Mouse (Mus musculus) hindbrain, embryonic 12.5 days (tissue): ENCODE measurements around the gene Rgs6. TPM values are rescaled to one million over a fixed set of nuclear protein-coding genes. Genes with fewer than 3 reads are reported as not detected.

Experiments used
- ATAC-seq: fragments of 200-750 bp; cut with Nextera tagmentation; 2 replicates; pipeline ENCODE4 v1.8.0; 2017; ENCODE audit warnings: moderate TSS enrichment; ENCODE audit not compliant: low FRiP score
- H3K27ac ChIP-seq: fragments of 300-500 bp; sonication (generic); 2 replicates; pipeline ENCODE4 v1.5.1; 2016; ENCODE audit warnings: mild to moderate bottlenecking
- H3K27me3 ChIP-seq: fragments of 300-500 bp; sonication (generic); 2 replicates; pipeline ENCODE4 v1.6.1; 2016; ENCODE audit warnings: mild to moderate bottlenecking
- H3K36me3 ChIP-seq: fragments of 300-500 bp; sonication (generic); 2 replicates; pipeline ENCODE4 v1.6.1; 2016; ENCODE audit warnings: mild to moderate bottlenecking
- H3K4me1 ChIP-seq: fragments of 300-500 bp; sonication (generic); 2 replicates; pipeline ENCODE4 v1.6.1; 2016
- H3K4me2 ChIP-seq: fragments of 300-500 bp; sonication (generic); replicated peaks from 2 replicates; pipeline ENCODE4 v1.6.1; 2016; ENCODE audit warnings: mild to moderate bottlenecking
- H3K4me3 ChIP-seq: fragments of 300-500 bp; sonication (generic); 2 replicates; pipeline ENCODE4 v1.5.1; 2016; ENCODE audit warnings: mild to moderate bottlenecking
- H3K9ac ChIP-seq: fragments of 300-500 bp; sonication (generic); 2 replicates; pipeline ENCODE4 v1.6.1; 2016; ENCODE audit warnings: mild to moderate bottlenecking, moderate library complexity
- H3K9me3 ChIP-seq: fragments of 300-500 bp; sonication (generic); replicated peaks from 2 replicates; pipeline ENCODE4 v1.6.1; 2016; ENCODE audit warnings: mild to moderate bottlenecking
- WGBS: fragments of 180-500 bp; shearing (Covaris S2); methylation state at CpG from one replicate; pipeline ENCODE4 v1.1.7; 2016; 5-methylcytosine and 5-hydroxymethylcytosine counted together
- polyA plus RNA-seq: library from polyadenylated mRNA; unstranded; fragments of >200 nt; fragmentation: Nextera tagmentation; extraction: Ambion mirVana; gene quantifications from 2 replicates; pipeline ENCODE4 v1.2.1, GENCODE M21; 2016

The Rgs6 gene
- polyA plus RNA-seq, 1 experiment from 2014 or later: 2.4 TPM

DNA sequence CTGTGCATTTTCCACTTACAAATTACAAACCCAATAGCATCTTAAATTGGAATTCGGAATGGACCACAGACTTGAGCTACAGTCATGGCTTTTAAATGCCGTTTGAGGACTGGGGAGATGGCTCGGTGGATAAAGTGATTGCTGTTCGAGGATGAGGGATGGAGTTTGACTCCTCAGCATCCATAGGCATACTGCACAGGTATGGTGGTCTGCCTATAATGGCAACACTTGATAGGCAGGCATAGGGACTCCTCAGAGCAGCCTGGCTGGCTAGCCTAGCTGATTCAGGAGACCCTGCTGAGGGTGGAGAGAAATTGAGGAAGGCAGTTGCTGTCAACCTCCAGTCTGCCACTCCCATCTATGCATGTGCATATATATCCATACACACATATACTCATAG, 188.6 kb downstream of the Rgs6 start:
- H3K4me2 ChIP-seq: no peak overlapping the region
- ATAC-seq: no peak
- H3K27ac ChIP-seq: no peak overlapping the region
- no peak overlapping the region for H3K9ac ChIP-seq
- WGBS: 88% methylated on average over 4 of the region's 4 CpGs
- no peaks in the 10 kb centered on the region for H3K9me3 ChIP-seq
- H3K4me3 ChIP-seq: no peak overlapping the region
- H3K36me3 ChIP-seq: no peaks in the 10 kb centered on the region
- no peaks in the 10 kb centered on the region for H3K4me1 ChIP-seq
- H3K27me3 ChIP-seq: no peaks in the 10 kb centered on the region

DNA sequence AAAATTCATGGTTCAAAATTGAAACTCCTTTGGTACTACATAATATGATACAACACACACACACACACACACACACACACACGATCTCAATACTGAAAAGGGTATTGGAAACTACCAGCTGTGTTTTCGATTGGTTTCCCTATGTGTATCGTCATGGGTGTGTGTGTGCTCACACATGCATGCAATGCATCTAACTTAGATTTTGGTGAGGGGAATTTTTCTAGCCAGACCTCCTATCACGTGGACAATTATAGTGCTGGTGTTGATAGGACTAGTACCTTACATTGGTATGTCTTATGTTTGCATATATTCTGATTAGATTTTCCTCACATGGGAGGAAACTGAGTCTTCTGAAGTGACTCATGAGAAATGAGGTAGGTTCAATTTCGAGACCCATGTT, 192.8 kb downstream of the Rgs6 start:
- H3K9me3 ChIP-seq: no peaks in the 10 kb centered on the region
- no peak overlapping the region for H3K4me2 ChIP-seq
- H3K9ac ChIP-seq: no peak overlapping the region
- H3K4me3 ChIP-seq: no peak overlapping the region
- WGBS: 91% methylated on average over 5 of the region's 5 CpGs
- H3K27me3 ChIP-seq: no peaks in the 10 kb centered on the region
- no peak overlapping the region for H3K27ac ChIP-seq
- no peak for ATAC-seq
- H3K36me3 ChIP-seq: no peaks in the 10 kb centered on the region
- no peaks in the 10 kb centered on the region for H3K4me1 ChIP-seq

DNA sequence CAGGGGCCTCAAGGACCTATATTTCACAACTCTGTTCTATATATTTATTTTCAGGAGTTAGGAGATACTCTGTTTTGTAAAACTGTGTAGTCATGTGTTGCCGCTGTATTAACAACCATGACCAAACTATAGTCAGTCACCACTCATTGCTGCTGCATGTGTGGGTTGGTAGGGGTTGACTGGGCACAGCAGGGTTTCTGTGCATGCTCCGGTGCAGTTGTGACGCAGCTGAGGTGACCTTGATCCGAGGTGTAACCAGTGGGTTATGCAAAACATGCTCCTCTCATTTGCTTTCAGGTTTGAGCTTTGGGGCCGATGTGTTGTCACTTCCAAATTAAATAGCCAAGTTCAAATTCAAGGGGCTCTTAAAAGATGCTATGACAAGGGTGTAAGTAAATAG, 193.3 kb downstream of the Rgs6 start:
- 67% methylated on average over 5 of the region's 5 CpGs for WGBS
- no peaks in the 10 kb centered on the region for H3K36me3 ChIP-seq

DNA sequence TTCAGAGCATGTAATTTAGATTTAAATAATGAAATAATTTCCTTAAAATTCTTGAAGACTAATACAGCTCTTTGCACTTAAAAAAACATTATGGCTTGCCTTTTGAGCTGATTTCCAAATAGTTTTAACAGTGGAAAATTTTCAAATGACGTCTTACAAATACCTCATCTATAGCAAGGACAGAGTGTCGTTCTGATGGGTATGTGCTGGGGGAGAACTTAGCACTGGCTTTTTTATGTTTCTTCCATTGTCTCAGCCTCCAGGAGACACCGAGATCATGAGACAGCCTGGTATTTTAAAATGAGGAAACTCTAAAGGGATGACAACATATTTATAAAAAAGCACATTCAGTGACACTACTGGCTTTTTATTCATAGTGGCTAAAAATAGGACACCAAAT, 204.0 kb downstream of the Rgs6 start:
- Histone ChIP-seq H3K4me3 (no peak overlapping the region), H3K27me3 (no peaks in the 10 kb centered on the region), H3K27ac (no peak overlapping the region), H3K36me3 (no peaks in the 10 kb centered on the region), H3K4me2 (no peak overlapping the region), H3K9me3 (no peaks in the 10 kb centered on the region), H3K9ac (no peak overlapping the region), H3K4me1 (no peaks in the 10 kb centered on the region)
- 96% methylated on average over 3 of the region's 3 CpGs for WGBS
- no peak for ATAC-seq

More for the DNA sequence above, 193.3 kb downstream of the Rgs6 start:
- no peak overlapping the region for H3K9ac ChIP-seq
- H3K27ac ChIP-seq: no peak overlapping the region
- no peaks in the 10 kb centered on the region for H3K27me3 ChIP-seq
- no peak for ATAC-seq
- no peak overlapping the region for H3K4me3 ChIP-seq
- no peak overlapping the region for H3K4me2 ChIP-seq
- H3K9me3 ChIP-seq: no peaks in the 10 kb centered on the region
- no peaks in the 10 kb centered on the region for H3K4me1 ChIP-seq

DNA sequence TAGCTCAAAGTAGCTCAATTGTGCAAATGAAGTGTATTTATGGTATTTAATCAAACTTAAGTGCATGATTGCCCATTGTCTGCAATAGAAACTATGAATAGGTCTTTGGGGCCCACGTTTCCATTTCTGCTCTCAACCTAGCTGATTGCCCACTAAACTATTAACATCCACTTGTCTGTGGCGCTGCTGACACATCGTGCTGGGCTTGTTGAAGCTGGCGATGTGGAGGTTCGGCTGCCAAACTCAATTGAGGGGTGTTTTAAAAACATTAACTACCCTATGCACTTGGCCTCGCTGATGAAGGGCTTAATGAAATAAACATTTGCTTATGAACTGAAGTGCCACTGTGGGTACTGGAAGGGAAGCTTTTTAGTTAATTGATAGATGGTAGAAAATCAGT, 211.8 kb downstream of the Rgs6 start:
- 85% methylated on average over 6 of the region's 6 CpGs for WGBS

DNA sequence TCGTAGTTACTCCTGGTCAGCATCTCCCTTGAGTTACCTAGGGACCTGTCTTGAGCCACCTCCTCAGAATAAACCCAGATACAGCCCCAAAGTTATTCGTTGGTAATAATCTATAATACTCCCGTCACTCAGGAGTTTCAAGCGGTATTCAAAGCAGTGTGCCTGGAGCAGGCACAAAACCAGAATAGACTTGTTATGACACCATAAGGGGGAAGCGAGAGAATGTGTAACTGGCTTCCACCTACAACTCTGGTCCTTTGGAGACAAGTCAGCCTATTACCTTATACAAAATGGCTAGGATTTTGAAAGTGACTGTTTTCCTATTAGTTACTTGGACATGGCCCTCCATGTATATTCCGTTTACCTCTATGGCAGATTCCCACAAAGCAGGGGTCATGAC, 213.6 kb downstream of the Rgs6 start:
- H3K4me2 ChIP-seq: no peak overlapping the region
- H3K27me3 ChIP-seq: no peaks in the 10 kb centered on the region
- H3K36me3 ChIP-seq: no peaks in the 10 kb centered on the region
- H3K4me3 ChIP-seq: no peak overlapping the region
- 86% methylated on average over 6 of the region's 6 CpGs for WGBS
- no peaks in the 10 kb centered on the region for H3K9me3 ChIP-seq
- no peaks in the 10 kb centered on the region for H3K4me1 ChIP-seq
- ATAC-seq: no peak
- no peak overlapping the region for H3K9ac ChIP-seq
- H3K27ac ChIP-seq: no peak overlapping the region

More for the DNA sequence above, 211.8 kb downstream of the Rgs6 start:
- H3K4me2 ChIP-seq: no peak overlapping the region
- no peak overlapping the region for H3K4me3 ChIP-seq
- no peak for ATAC-seq
- H3K36me3 ChIP-seq: no peaks in the 10 kb centered on the region
- H3K27ac ChIP-seq: no peak overlapping the region
- H3K27me3 ChIP-seq: no peaks in the 10 kb centered on the region
- H3K4me1 ChIP-seq: no peaks in the 10 kb centered on the region
- no peak overlapping the region for H3K9ac ChIP-seq
- H3K9me3 ChIP-seq: no peaks in the 10 kb centered on the region

DNA sequence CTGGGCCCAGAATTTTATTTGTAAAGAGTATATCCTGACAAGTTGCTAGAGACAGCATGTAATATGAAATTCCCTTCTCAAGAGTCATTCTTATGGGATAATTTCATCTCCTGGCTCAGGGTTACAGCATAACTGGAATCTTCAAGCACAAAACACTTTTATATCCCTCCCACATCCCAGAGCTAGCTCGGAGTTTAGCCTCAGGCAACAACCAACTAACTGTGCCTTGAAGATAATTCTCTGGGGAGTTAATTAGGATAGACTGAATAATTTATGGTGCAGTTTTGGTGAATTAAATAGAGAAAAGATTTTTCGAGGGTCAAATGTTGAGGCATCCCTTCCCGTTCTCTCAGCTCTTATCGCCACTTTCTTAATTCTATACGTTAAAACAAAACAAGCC, 214.6 kb downstream of the Rgs6 start:
- Histone ChIP-seq H3K27ac (no peak overlapping the region), H3K4me2 (no peak overlapping the region), H3K9ac (no peak overlapping the region), H3K9me3 (no peaks in the 10 kb centered on the region), H3K4me3 (no peak overlapping the region), H3K4me1 (no peaks in the 10 kb centered on the region), H3K27me3 (no peaks in the 10 kb centered on the region), H3K36me3 (no peaks in the 10 kb centered on the region)
- 79% methylated on average over 5 of the region's 5 CpGs for WGBS
- no peak for ATAC-seq

DNA sequence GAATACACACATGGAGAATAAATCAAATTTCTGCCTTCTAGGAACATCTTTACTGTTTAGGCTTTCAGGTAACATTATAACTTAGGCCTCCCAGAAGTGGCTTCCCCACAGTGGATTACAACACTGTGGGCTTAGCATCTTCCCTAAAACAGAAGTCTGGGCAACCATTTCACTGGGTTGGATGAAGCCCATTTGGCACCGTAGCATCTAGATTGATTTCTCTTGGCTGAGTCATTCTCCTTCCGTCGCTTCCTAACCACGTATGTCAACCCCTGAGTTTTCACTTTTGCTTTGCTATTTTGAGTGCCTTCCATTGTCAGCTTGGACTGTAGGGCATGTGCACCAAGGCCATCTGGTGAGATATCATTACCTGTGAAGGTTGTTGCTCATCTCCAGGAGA, 217.1 kb downstream of the Rgs6 start:
- Histone ChIP-seq H3K4me2 (no peak overlapping the region), H3K4me3 (no peak overlapping the region), H3K9me3 (no peaks in the 10 kb centered on the region), H3K27ac (no peak overlapping the region), H3K36me3 (no peaks in the 10 kb centered on the region), H3K9ac (no peak overlapping the region), H3K4me1 (no peaks in the 10 kb centered on the region), H3K27me3 (no peaks in the 10 kb centered on the region)
- no peak for ATAC-seq
- WGBS: 97% methylated on average over 4 of the region's 4 CpGs

DNA sequence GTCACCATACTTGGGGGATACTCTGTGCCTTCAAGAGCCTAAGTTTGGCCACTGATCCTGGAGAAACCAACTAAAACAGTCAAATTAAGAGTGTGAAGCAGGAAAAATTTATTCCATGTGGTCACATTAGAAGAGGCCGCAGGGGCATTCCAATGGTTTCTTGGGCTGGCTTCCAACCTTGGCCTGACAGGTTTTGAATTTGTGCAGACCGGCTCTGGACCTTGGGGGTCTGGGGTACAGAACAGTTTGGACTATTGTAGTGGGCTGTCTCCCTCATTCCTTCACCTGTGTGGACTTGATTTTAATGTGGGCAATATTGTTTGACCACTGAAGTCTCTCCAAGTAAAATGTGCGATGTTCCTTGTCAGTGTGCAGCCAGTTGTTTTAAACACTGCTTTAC, 222.5 kb downstream of the Rgs6 start:
- Histone ChIP-seq H3K4me3 (no peak overlapping the region), H3K36me3 (no peaks in the 10 kb centered on the region), H3K9me3 (no peaks in the 10 kb centered on the region), H3K4me1 (no peaks in the 10 kb centered on the region), H3K27ac (no peak overlapping the region), H3K9ac (no peak overlapping the region), H3K4me2 (no peak overlapping the region), H3K27me3 (no peaks in the 10 kb centered on the region)
- 95% methylated on average over 3 of the region's 3 CpGs for WGBS
- ATAC-seq: no peak

DNA sequence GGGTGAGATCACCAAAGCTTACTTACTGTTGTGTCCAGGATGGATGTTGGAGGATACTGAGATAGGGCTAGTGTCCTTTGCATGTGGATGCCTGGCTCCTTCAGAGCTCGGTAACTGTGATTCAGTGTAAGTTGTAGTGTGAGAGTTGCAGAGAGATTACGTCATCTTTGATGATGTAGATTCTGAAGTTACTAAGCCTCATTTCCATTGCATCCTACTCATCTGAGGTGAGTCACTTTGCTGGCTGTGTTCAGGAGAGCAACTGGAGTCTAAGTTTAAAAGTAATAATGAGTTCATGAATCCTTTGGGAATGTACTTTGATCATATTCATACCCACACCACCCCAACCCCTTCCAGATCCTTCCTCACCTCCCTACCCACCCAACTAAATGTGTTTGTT, 227.9 kb downstream of the Rgs6 start:
- H3K4me2 ChIP-seq: no peak overlapping the region
- no peaks in the 10 kb centered on the region for H3K9me3 ChIP-seq
- WGBS: 86% methylated on average over 2 of the region's 2 CpGs
- H3K4me1 ChIP-seq: no peaks in the 10 kb centered on the region
- ATAC-seq: no peak
- no peaks in the 10 kb centered on the region for H3K36me3 ChIP-seq
- no peaks in the 10 kb centered on the region for H3K27me3 ChIP-seq
- H3K27ac ChIP-seq: no peak overlapping the region
- no peak overlapping the region for H3K9ac ChIP-seq
- H3K4me3 ChIP-seq: no peak overlapping the region

DNA sequence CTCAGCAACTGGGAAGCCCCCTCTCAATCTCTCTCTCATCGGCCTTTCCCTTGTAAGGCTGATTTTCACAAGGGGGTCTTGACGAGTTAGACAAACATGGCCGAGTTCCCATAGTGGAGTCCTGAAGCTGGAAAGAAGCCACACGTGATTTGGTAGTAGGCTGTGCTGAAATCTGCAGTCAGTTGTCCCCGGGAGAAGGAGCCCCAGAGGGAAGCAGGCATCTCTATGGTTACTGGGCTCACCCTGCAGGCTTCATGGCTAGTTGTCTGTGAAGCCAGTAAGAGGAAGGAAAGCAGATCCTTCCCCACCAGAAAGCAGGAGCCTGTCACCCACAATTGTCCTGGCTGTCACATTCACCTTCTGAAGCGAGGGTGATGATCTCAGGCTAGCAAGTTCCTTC, 231.2 kb downstream of the Rgs6 start:
- Histone ChIP-seq H3K9ac (no peak overlapping the region), H3K4me2 (no peak overlapping the region), H3K9me3 (no peaks in the 10 kb centered on the region), H3K4me1 (no peaks in the 10 kb centered on the region), H3K4me3 (no peak overlapping the region), H3K36me3 (no peaks in the 10 kb centered on the region), H3K27ac (no peak overlapping the region), H3K27me3 (no peaks in the 10 kb centered on the region)
- ATAC-seq: no peak
- 85% methylated on average over 6 of the region's 6 CpGs for WGBS

DNA sequence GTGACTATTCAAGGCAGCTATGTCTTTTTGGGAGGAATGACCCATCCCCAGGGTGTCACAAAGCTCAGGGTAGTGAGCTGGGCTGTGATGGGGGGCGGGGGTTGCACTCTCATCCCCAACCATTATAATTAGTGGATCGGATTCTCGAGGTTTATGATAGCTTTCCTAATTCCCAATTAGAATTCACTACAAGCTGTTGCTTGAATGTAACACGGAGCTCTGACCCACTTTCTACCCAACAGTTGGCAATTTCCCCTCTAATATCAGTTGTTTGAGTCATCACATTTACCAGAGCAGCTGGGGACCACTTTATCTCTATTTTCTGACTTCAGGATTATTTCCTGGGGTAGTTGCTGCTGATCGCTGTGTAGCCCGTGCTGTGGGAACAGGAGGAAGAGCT, 231.9 kb downstream of the Rgs6 start:
- H3K4me3 ChIP-seq: no peak overlapping the region

DNA sequence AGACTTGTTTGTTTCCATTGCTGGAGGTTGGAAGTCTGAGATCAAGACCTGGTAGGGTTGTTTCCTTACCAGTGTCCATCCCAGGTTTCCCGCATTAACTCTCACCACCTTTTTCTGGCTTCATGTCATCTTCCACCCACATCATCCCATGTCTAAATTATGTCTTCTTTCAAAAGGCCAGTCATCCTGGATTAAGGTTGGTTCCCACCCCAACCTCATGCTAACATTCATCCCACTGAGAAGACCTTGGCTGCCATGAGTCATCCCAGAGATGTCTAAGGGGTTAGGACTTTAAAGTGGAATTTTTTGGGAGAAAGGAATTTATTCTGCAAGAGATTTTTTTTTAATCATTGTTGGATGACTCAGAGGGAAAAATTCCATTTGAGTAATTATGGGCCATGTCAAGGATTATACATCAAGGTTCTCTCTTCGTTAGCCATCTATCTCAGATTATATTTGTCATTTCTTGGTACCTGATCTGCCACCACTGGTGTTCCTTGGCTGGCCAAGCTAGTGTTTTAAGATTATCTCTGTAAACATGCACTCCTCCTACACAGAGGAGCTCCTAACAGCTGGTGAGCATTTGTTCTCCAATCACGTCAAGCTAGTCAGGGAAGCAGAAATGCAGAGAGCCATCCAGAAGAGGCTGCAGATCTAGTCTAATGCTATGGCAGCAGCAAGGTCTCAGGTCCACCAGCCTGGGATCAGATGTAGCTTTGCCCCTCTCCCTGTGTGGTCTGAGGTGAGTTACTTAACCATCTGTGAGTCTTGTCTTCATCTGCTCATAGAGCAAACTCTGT, 234.9 kb downstream of the Rgs6 start:
- no peaks in the 10 kb centered on the region for H3K27me3 ChIP-seq
- ATAC-seq: no peak
- H3K9ac ChIP-seq: no peak overlapping the region
- no peaks in the 10 kb centered on the region for H3K36me3 ChIP-seq
- H3K4me2 ChIP-seq: no peak overlapping the region
- H3K4me3 ChIP-seq: no peak overlapping the region
- H3K4me1 ChIP-seq: no peaks in the 10 kb centered on the region
- H3K27ac ChIP-seq: no peak overlapping the region
- 88% methylated on average over 3 of the region's 3 CpGs for WGBS
- H3K9me3 ChIP-seq: no peaks in the 10 kb centered on the region

More for the DNA sequence above, 231.9 kb downstream of the Rgs6 start:
- Histone ChIP-seq H3K27me3 (no peaks in the 10 kb centered on the region), H3K36me3 (no peaks in the 10 kb centered on the region), H3K9ac (no peak overlapping the region), H3K9me3 (no peaks in the 10 kb centered on the region), H3K4me1 (no peaks in the 10 kb centered on the region), H3K27ac (no peak overlapping the region), H3K4me2 (no peak overlapping the region)
- ATAC-seq: no peak
- 88% methylated on average over 6 of the region's 6 CpGs for WGBS
